Mouse (Mus musculus) hindbrain, embryonic 13.5 days (tissue): ENCODE data around the gene D1Ertd622e. TPM values are rescaled to one million over a fixed set of nuclear protein-coding genes. Genes with fewer than 3 reads are reported as not detected.

Source experiments
- ATAC-seq: fragments of 200-750 bp; cut with Nextera tagmentation; 2 replicates; pipeline ENCODE4 v1.8.0; 2017; ENCODE audit warnings: moderate TSS enrichment; ENCODE audit not compliant: low FRiP score
- H3K27ac ChIP-seq: fragments of 300-500 bp; sonication (generic); 2 replicates; pipeline ENCODE4 v1.5.1; 2015; ENCODE audit warnings: inconsistent platforms, mild to moderate bottlenecking, moderate library complexity
- H3K27me3 ChIP-seq: fragments of 300-500 bp; sonication (generic); 2 replicates; pipeline ENCODE4 v1.6.1; 2015; ENCODE audit warnings: mild to moderate bottlenecking, inconsistent platforms
- H3K36me3 ChIP-seq: fragments of 300-500 bp; sonication (generic); 2 replicates; pipeline ENCODE4 v1.6.1; 2015; ENCODE audit warnings: mild to moderate bottlenecking, inconsistent platforms
- H3K4me1 ChIP-seq: fragments of 300-500 bp; sonication (generic); replicated peaks from 2 replicates; pipeline ENCODE4 v1.6.1; 2015; ENCODE audit warnings: inconsistent platforms
- H3K4me2 ChIP-seq: fragments of 300-500 bp; sonication (generic); 2 replicates; pipeline ENCODE4 v1.6.1; 2015; ENCODE audit warnings: inconsistent platforms, mild to moderate bottlenecking, moderate library complexity
- H3K4me3 ChIP-seq: fragments of 300-500 bp; sonication (generic); 2 replicates; pipeline ENCODE4 v1.5.1; 2015; ENCODE audit warnings: mild to moderate bottlenecking, inconsistent platforms
- H3K9ac ChIP-seq: fragments of 300-500 bp; sonication (generic); 2 replicates; pipeline ENCODE4 v1.6.1; 2015; ENCODE audit warnings: mild to moderate bottlenecking, inconsistent platforms
- H3K9me3 ChIP-seq: fragments of 300-500 bp; sonication (generic); 2 replicates; pipeline ENCODE4 v1.6.1; 2016; ENCODE audit warnings: inconsistent platforms
- WGBS: fragments of 180-500 bp; shearing (Covaris S2); methylation state at CpG from one replicate; pipeline ENCODE4 v1.1.7; 2015; 5-methylcytosine and 5-hydroxymethylcytosine counted together
- polyA plus RNA-seq: library from polyadenylated mRNA; unstranded; fragments of >200 nt; fragmentation: Nextera tagmentation; extraction: Ambion mirVana; gene quantifications from 2 replicates; pipeline ENCODE4 v1.2.1, GENCODE M21; 2015

D1Ertd622e gene
- polyA plus RNA-seq, 1 experiment from 2014 or later = 50.4 TPM

- ATAC-seq = no peak; the same call in 1 of the 2 replicates
- Histone ChIP-seq H3K36me3 (no peaks in the 10 kb centered on the region), H3K4me3 (no peak overlapping the region), H3K4me1 (peaks cover 19% of the 10 kb centered on the region), H3K27ac (no peak overlapping the region), H3K4me2 (no peak overlapping the region), H3K9me3 (no peaks in the 10 kb centered on the region), H3K9ac (no peak overlapping the region), H3K27me3 (no peaks in the 10 kb centered on the region)
- 61% methylated on average over 5 of the region's 5 CpGs for WGBS
Observed at GRCm38 (mm10) chr1:97630146-97630545, 31.7 kb downstream of the D1Ertd622e start.

- Histone ChIP-seq H3K27me3 (no peaks in the 10 kb centered on the region), H3K4me1 (peaks cover 19% of the 10 kb centered on the region), H3K9ac (no peak overlapping the region), H3K27ac (no peak overlapping the region), H3K9me3 (no peaks in the 10 kb centered on the region), H3K4me3 (no peak overlapping the region), H3K4me2 (no peak overlapping the region), H3K36me3 (no peaks in the 10 kb centered on the region)
- ATAC-seq = no peak
- WGBS = 78% methylated on average over 7 of the region's 7 CpGs
Observed at GRCm38 (mm10) chr1:97628859-97629258, 33.0 kb downstream of the D1Ertd622e start.

DNA sequence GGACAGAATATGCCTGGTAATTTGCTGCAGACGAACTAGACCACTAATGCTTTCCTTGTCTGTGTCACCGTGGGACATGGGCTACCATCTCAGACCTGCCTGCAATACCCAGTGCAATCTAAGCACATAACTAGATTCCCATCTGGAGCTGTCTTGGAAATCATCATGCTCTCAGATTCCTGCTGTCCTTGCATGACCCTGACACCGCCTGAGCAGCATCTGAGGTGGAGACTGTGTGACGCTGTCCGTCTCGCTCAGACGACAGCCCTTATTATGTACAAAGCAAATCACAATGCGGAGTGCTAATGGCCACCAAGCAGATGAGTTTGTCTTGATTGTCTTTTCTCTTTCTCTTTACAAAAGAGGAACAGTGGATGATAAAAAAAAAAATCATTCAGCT is 33.9 kb downstream of the D1Ertd622e start:
- H3K27ac ChIP-seq = no peak overlapping the region
- H3K27me3 ChIP-seq = no peaks in the 10 kb centered on the region
- WGBS = 52% methylated on average over 8 of the region's 8 CpGs
- H3K4me2 ChIP-seq = no peak overlapping the region
- H3K9ac ChIP-seq = no peak overlapping the region
- ATAC-seq = no peak
- no peaks in the 10 kb centered on the region for H3K9me3 ChIP-seq
- peaks cover 26% of the 10 kb centered on the region for H3K4me1 ChIP-seq
- H3K36me3 ChIP-seq = no peaks in the 10 kb centered on the region
- no peak overlapping the region for H3K4me3 ChIP-seq

GRCm38 (mm10) chr1:97625427-97625826 is 36.4 kb downstream of the D1Ertd622e start:
- no peak overlapping the region for H3K9ac ChIP-seq
- H3K4me1 ChIP-seq = peaks cover 25% of the 10 kb centered on the region
- no peaks in the 10 kb centered on the region for H3K36me3 ChIP-seq
- H3K27me3 ChIP-seq = no peaks in the 10 kb centered on the region
- H3K9me3 ChIP-seq = no peaks in the 10 kb centered on the region
- H3K4me3 ChIP-seq = no peak overlapping the region
- 69% methylated on average over 6 of the region's 6 CpGs for WGBS
- ATAC-seq = no peak
- no peak overlapping the region for H3K4me2 ChIP-seq
- H3K27ac ChIP-seq = no peak overlapping the region

GRCm38 (mm10) chr1:97624386-97624785 is 37.5 kb downstream of the D1Ertd622e start:
- WGBS = 68% methylated on average over 2 of the region's 2 CpGs

DNA sequence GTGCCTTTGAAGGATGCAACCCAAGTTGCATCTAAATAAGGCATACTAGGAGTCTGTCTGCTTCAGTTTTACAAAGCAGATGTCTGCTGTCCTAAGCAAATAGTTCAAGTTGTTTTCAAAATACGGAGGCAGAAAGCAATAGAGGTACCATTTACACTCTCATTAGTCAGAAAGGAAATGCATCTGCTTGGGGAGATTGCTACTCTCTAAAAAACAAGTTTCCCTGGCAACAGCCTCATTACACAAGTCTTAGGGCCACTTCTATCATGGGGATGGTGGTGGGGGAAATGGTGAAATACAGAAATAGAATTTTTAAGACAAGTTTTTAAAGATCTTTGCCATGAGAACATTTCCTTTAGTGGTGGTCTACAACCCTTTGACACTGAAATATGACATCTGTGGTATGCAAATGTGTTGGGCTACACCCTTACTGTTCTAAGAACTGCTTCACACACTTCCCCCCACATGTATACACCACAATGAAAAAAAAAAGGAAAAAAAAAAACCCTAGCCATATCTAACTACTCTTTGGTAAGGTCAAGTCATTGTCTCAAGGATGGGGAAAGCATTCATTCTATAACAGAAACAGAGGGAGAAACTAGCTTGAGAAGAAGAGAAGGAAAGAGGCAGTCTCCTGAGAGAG is 38.5 kb downstream of the D1Ertd622e start:
- Histone ChIP-seq H3K4me1 (peaks cover 11% of the 10 kb centered on the region), H3K4me3 (no peak overlapping the region), H3K27ac (no peak overlapping the region), H3K4me2 (no peak overlapping the region), H3K36me3 (no peaks in the 10 kb centered on the region), H3K9ac (no peak overlapping the region), H3K9me3 (no peaks in the 10 kb centered on the region), H3K27me3 (no peaks in the 10 kb centered on the region)
- ATAC-seq = no peak
- 13% methylated on average over 1 of the region's 1 CpGs for WGBS

More at GRCm38 (mm10) chr1:97624386-97624785, 37.5 kb downstream of the D1Ertd622e start:
- Histone ChIP-seq H3K4me1 (peaks cover 20% of the 10 kb centered on the region), H3K9ac (no peak overlapping the region), H3K4me2 (no peak overlapping the region), H3K27ac (no peak overlapping the region), H3K9me3 (no peaks in the 10 kb centered on the region), H3K36me3 (no peaks in the 10 kb centered on the region), H3K27me3 (no peaks in the 10 kb centered on the region), H3K4me3 (no peak overlapping the region)
- no peak for ATAC-seq

DNA sequence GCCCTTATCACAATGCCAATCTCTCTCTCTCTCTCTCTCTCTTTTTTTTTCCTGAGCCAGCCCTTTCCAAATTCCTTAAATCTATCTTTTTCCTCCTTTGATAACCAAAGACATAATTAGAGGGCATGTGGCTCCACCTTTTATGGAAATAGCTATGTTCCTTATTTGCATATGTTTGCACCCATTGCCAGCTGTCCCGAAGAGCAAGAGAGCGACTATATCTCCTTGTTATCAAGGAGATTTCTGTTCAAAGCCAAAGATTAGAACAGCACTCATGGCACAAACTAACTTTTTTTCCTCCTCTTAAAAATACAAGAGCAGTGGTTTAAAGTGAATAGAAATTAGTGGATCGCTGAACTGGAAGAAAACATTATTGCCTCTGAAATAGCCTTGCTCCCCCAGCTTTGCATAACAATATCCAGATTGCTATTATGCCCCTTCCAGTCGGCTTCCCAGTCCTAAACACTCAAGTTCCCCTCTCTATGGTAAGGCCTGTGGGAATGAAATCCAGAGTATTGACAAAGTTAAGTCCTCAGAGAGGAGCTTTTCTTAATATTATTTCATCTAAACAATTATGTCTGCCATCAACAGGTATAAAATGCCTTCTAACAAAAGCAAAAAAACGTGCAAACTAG is 39.2 kb downstream of the D1Ertd622e start:
- H3K9me3 ChIP-seq = no peaks in the 10 kb centered on the region
- H3K27ac ChIP-seq = no peak overlapping the region
- H3K9ac ChIP-seq = no peak overlapping the region
- WGBS = 10% methylated on average over 5 of the region's 5 CpGs
- 0 out of 2 replicates have a peak overlapping the region, but pooled peaks have one; percentile 11 for H3K4me2 ChIP-seq
- no peak for ATAC-seq
- no peaks in the 10 kb centered on the region for H3K27me3 ChIP-seq
- H3K4me1 ChIP-seq = peaks cover 7% of the 10 kb centered on the region
- H3K4me3 ChIP-seq = no peak overlapping the region
- no peaks in the 10 kb centered on the region for H3K36me3 ChIP-seq

DNA sequence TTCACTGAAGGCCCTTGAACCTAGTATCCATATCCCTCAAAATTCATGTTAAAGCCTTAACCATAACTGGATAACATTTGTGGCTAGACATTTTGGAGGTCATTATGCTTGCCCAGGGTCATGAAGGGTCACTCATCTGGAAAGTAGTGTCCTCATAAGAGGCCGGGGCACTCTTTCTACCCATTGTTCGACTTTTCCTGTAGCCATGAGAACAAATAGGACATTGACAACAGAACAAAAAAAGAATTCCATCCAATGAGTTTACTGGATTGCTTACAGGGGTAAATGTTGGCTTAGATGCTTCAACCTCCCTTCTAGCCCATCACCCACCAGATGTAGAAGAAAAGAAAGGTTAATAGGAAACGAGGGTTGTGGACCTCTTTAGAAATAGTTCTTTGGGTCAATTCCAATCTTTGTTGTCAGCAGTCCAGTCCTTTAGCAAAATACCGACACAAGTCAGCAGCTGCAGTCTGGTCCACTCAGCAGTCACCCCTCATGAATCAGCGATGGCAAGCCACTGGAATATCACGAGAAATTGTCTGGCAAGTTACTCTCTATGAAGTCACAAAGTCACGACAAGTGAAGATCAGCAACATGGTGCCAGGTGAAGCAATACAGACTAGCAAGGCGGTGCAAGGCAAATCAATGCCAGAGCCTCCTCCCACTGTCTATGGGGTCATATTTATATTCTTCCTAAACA is 42.1 kb downstream of the D1Ertd622e start:
- H3K4me3 ChIP-seq = no peak overlapping the region
- no peak overlapping the region for H3K27ac ChIP-seq
- WGBS = 61% methylated on average over 8 of the region's 8 CpGs
- H3K4me1 ChIP-seq = peaks cover 16% of the 10 kb centered on the region
- H3K36me3 ChIP-seq = no peaks in the 10 kb centered on the region
- H3K4me2 ChIP-seq = no peak overlapping the region
- H3K9ac ChIP-seq = no peak overlapping the region
- no peaks in the 10 kb centered on the region for H3K9me3 ChIP-seq
- no peaks in the 10 kb centered on the region for H3K27me3 ChIP-seq
- ATAC-seq = no peak

DNA sequence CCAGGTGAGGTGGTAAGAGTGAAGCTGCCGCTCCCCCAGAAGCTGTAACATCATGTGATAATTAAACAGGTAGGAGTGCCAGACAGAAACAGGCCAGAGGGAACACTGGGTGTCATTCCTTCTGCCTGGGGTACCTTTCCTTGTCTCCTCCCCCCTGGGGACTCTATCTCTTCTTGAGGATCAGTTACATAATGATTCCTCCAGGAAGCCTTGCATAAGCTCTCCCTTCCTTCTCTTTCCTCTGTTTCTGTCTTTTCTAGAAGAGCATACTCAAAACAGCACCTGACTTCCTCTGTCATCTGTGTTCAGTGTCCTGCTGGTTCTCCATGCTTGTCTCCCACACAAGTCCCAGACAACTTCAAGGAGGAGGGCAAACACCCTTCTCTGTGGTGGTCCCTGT is 46.3 kb downstream of the D1Ertd622e start:
- Histone ChIP-seq H3K9ac (no peak overlapping the region), H3K4me3 (no peak overlapping the region), H3K9me3 (no peaks in the 10 kb centered on the region), H3K36me3 (no peaks in the 10 kb centered on the region), H3K27me3 (no peaks in the 10 kb centered on the region), H3K27ac (no peak overlapping the region), H3K4me1 (peaks cover 9% of the 10 kb centered on the region; the same call in 1 of the 2 replicates), H3K4me2 (no peak overlapping the region)
- no peak for ATAC-seq
- WGBS = 88% methylated on average over 1 of the region's 1 CpGs

DNA sequence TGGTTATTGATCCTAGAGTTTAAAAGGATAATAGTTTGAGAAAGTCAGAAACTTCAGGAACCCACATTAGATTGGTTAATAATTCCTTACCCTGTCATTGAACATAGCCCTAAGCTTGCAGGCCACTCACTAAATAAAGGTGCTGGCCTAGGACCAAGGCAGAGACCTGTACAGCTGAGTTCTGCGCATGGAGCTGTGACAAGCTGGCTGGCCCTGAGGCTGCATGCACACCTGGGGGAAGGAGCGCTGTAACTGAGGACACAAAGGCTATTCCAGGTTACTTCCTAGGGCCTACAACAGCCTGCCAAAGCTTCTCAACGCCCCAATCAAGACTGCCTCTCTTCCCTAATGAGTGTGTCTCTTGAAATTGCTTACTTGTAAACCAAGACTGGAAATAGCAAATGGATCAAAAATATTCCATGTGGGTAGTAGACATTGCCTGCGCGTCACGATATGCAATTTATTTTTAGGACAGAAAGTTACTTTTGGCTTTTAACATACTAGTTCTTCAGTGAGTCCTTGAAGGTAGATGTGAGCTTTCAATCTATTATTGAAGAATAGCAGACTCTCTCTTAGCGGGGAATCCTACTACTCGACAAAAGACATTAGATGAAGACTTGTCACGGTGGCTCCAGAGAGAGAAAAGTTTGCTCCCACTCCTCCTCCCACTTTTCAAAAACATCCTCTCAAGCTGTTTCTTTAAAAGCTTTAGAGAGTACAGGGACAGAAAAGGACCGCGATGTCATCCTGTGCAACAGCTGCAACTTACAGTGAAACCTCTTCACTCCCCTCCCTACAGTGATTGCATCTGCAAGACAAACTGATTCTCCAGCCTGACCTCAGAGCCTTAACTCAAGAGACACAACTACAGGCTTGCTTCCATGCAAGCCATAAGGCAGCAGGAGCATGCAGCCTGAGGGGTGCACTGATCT is 47.1 kb downstream of the D1Ertd622e start:
- ATAC-seq = no peak
- H3K9ac ChIP-seq = no peak overlapping the region
- H3K27ac ChIP-seq = no peak overlapping the region
- peaks cover 9% of the 10 kb centered on the region; the same call in 1 of the 2 replicates for H3K4me1 ChIP-seq
- no peaks in the 10 kb centered on the region for H3K9me3 ChIP-seq
- H3K4me3 ChIP-seq = no peak overlapping the region
- WGBS = 77% methylated on average over 11 of the region's 11 CpGs
- no peak overlapping the region for H3K4me2 ChIP-seq
- no peaks in the 10 kb centered on the region for H3K36me3 ChIP-seq
- no peaks in the 10 kb centered on the region for H3K27me3 ChIP-seq

GRCm38 (mm10) chr1:97611747-97612146 is 50.1 kb downstream of the D1Ertd622e start:
- H3K9ac ChIP-seq = no peak overlapping the region
- H3K36me3 ChIP-seq = no peaks in the 10 kb centered on the region
- no peak overlapping the region for H3K27ac ChIP-seq
- H3K4me2 ChIP-seq = no peak overlapping the region
- no peak overlapping the region for H3K4me3 ChIP-seq
- H3K4me1 ChIP-seq = peaks cover 4% of the 10 kb centered on the region; the same call in 1 of the 2 replicates
- WGBS = 62% methylated on average over 2 of the region's 2 CpGs
- H3K27me3 ChIP-seq = no peaks in the 10 kb centered on the region
- no peak for ATAC-seq
- no peaks in the 10 kb centered on the region for H3K9me3 ChIP-seq

GRCm38 (mm10) chr1:97603361-97603760 is 58.5 kb downstream of the D1Ertd622e start:
- Histone ChIP-seq H3K9ac (no peak overlapping the region), H3K4me1 (no peaks in the 10 kb centered on the region), H3K9me3 (no peaks in the 10 kb centered on the region), H3K4me2 (no peak overlapping the region), H3K4me3 (no peak overlapping the region), H3K27me3 (no peaks in the 10 kb centered on the region), H3K36me3 (no peaks in the 10 kb centered on the region), H3K27ac (no peak overlapping the region)
- no peak for ATAC-seq
- 68% methylated on average over 1 of the region's 1 CpGs for WGBS
